Mouse (Mus musculus) kidney, embryonic 16.5 days (tissue): ENCODE measurements around the gene Pou5f1. TPM values are rescaled to one million over a fixed set of nuclear protein-coding genes. Genes with fewer than 3 reads are reported as not detected.
A peak's percentile ranks its signal among the peaks of the same experiment; 100 is the strongest.

Source experiments
- ATAC-seq: fragments of 200-750 bp; cut with Nextera tagmentation; 2 replicates; pipeline ENCODE4 v1.8.0; 2017; ENCODE audit warnings: moderate TSS enrichment; ENCODE audit not compliant: low FRiP score, low TSS enrichment
- H3K27ac ChIP-seq: fragments of 300-500 bp; sonication (generic); 2 replicates; pipeline ENCODE4 v1.5.1; 2014; ENCODE audit warnings: low read length
- H3K27me3 ChIP-seq: fragments of 300-500 bp; sonication (generic); 2 replicates; pipeline ENCODE4 v1.6.1; 2014; ENCODE audit warnings: low read length, control low read depth, mixed read lengths; ENCODE audit not compliant: insufficient read depth
- H3K36me3 ChIP-seq: fragments of 300-500 bp; sonication (generic); 2 replicates; pipeline ENCODE4 v1.6.1; 2014; ENCODE audit warnings: low read length, control low read depth, mixed read lengths; ENCODE audit not compliant: insufficient read depth
- H3K4me1 ChIP-seq: fragments of 300-500 bp; sonication (generic); 2 replicates; pipeline ENCODE4 v1.6.1; 2014; ENCODE audit warnings: low read length, control low read depth, mixed read lengths; ENCODE audit not compliant: insufficient read depth
- H3K4me2 ChIP-seq: fragments of 300-500 bp; sonication (generic); replicated peaks from 2 replicates; pipeline ENCODE4 v1.6.1; 2014; ENCODE audit warnings: low read depth, low read length
- H3K4me3 ChIP-seq: fragments of 300-500 bp; sonication (generic); 2 replicates; pipeline ENCODE4 v1.5.1; 2014; ENCODE audit warnings: mild to moderate bottlenecking, low read length
- H3K9ac ChIP-seq: fragments of 300-500 bp; sonication (generic); replicated peaks from 2 replicates; pipeline ENCODE4 v1.6.1; 2014; ENCODE audit warnings: low read length
- H3K9me3 ChIP-seq: fragments of 300-500 bp; sonication (generic); 2 replicates; pipeline ENCODE4 v1.6.1; 2016; ENCODE audit warnings: low read length, control low read depth
- WGBS: fragments of 180-500 bp; shearing (Covaris S2); extraction: QIAGEN DNeasy Blood & Tissue Kit; methylation state at CpG from one replicate; pipeline ENCODE4 v1.1.7; 2014; 5-methylcytosine and 5-hydroxymethylcytosine counted together
- polyA plus RNA-seq: library from polyadenylated mRNA; unstranded; fragments of >200 nt; fragmentation: Nextera tagmentation; extraction: Ambion mirVana; gene quantifications from 2 replicates; pipeline ENCODE4 v1.2.1, GENCODE M21; 2015

The Pou5f1 gene
- polyA plus RNA-seq, 1 experiment from 2014 or later: 0.19 TPM

DNA sequence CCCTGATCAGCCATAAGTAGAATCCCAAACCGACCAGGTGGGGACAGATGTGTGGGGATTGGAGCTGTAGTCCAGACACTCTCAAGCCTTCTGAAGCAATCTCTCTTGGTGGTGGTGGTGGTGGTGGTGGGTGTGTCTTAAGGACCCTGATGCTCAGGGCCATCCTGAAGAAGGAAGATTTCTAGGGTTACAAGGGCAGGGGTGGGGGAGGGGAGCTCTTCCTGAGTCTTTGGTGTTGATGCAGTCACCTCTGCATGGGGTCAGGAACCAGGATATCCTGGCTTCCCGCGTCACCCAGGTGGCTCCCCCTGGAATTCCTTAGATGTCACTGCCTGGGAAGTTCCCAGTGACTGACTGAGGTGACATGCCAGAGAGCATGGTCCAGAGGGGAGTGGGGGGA is 26.5 kb downstream of the Pou5f1 start:
- 10% methylated on average over 3 of the region's 3 CpGs for WGBS

DNA sequence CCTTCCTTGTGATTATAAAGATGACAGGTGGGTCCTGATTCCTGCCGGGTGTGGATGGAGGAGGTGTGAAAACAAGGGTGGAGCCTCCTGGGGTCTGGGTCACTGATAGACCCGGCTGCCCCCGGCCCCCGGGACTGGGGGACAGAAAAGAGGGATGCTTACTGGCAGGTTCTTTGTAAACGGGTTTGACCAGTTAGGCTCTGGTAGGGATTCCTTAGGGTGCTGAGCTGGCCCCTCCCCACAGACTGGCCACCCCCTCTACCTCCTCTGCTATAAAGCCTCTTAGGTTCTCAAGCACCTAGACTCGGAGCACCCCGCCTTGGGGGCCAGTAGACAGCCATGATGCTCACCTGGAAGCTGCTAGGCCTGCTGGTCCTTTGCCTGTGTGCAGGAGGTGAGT is 27.1 kb downstream of the Pou5f1 start, which contains the start of gene Psors1c2:
Gene Psors1c2 (plus strand): TSS at position 301 of the 400 bp plus-strand sequence.
- H3K27me3 ChIP-seq: no peaks in the 10 kb centered on the region
- no peak within 1 kb of the TSS for H3K4me3 ChIP-seq
- H3K27ac ChIP-seq: no peak within 1 kb of the TSS
- WGBS: 26% methylated on average over 7 of the region's 7 CpGs
- no peak for ATAC-seq
- H3K36me3 ChIP-seq: peaks cover 25% of the 10 kb centered on the region
- H3K9ac ChIP-seq: no peak within 1 kb of the TSS
- H3K9me3 ChIP-seq: no peaks in the 10 kb centered on the region
- H3K4me2 ChIP-seq: no peak within 1 kb of the TSS
- H3K4me1 ChIP-seq: peaks cover 6% of the 10 kb centered on the region; the same call in 1 of the 2 replicates

More for the DNA sequence above, 26.5 kb downstream of the Pou5f1 start:
- Histone ChIP-seq H3K9me3 (no peaks in the 10 kb centered on the region), H3K9ac (no peak overlapping the region), H3K4me2 (no peak overlapping the region), H3K27me3 (no peaks in the 10 kb centered on the region), H3K36me3 (peaks cover 27% of the 10 kb centered on the region), H3K4me3 (no peak overlapping the region), H3K27ac (no peak overlapping the region), H3K4me1 (peaks cover 6% of the 10 kb centered on the region; the same call in 1 of the 2 replicates)
- no peak for ATAC-seq

DNA sequence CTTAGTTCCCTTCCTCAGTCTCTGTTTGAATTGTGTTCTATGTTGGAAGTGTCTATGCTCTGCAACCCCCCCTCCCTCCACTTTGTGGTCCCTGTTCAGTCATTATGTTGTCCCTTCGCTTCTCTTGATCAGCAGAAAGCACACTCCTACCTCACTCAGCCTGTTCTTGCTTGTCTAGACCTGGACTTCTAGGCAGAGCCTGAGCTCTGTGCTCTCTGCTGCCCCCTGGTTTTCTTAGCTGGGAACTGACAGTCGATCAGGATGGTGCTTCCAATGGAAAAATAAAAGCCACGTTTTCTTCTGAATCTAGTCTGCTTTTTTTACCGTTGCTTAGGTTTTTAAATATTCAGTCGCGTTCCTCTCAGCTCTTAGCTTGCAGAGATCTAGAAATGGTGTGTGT is 28.5 kb downstream of the Pou5f1 start:
- Histone ChIP-seq H3K36me3 (peaks cover 12% of the 10 kb centered on the region; the same call in 1 of the 2 replicates), H3K4me2 (no peak overlapping the region), H3K9ac (no peak overlapping the region), H3K9me3 (no peaks in the 10 kb centered on the region), H3K4me1 (peaks cover 6% of the 10 kb centered on the region; the same call in 1 of the 2 replicates), H3K27ac (no peak overlapping the region), H3K27me3 (no peaks in the 10 kb centered on the region), H3K4me3 (no peak overlapping the region)
- WGBS: 9% methylated on average over 6 of the region's 6 CpGs
- peak; percentile 60 for ATAC-seq

DNA sequence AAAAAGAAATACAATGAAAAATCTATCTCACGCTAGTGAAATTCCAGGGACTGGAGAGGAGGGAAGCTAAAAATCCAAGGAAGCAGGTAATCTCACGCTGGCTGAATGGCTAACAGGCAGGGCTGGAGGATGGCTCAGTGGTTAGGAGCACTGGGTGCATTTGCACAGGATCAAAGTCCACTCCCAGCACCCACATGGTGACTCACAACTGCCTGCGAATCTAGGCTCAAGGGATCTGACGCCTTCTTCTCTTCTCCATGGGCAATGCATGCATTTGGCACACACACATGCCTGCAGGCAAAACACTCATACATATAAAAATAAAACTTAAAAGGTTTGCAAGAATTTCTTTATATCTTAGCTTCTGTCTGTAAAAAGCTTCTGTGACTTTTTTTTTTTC is 31.6 kb downstream of the Pou5f1 start:
- 85% methylated on average over 4 of the region's 4 CpGs for WGBS
- Histone ChIP-seq H3K4me2 (no peak overlapping the region), H3K27me3 (no peaks in the 10 kb centered on the region), H3K9ac (no peak overlapping the region), H3K4me1 (peaks cover 3% of the 10 kb centered on the region; the same call in 1 of the 2 replicates), H3K9me3 (no peaks in the 10 kb centered on the region), H3K36me3 (no peaks in the 10 kb centered on the region), H3K4me3 (no peak overlapping the region), H3K27ac (no peak overlapping the region)
- ATAC-seq: no peak

DNA sequence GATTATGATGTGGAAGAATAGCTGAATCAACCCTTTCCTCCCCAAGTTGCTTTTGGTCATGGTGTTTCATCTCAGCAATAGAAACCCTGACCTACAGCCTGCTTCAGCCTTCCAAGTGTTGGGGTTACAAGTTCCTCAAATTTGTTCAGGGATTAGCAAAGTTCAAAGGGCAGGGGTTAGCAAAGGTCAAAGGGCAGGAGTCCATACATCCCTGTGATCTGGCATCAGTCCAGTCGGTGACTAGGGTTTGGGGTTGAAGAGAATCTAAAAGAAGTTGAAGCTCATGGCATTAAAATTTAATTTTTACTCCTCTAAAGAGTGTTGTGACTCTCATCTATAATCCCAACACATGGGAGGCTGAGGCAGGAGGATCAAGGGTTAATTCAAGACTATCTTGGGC is 32.7 kb downstream of the Pou5f1 start:
- H3K27ac ChIP-seq: no peak overlapping the region
- H3K27me3 ChIP-seq: no peaks in the 10 kb centered on the region
- H3K36me3 ChIP-seq: no peaks in the 10 kb centered on the region
- 93% methylated on average over 1 of the region's 1 CpGs for WGBS
- no peaks in the 10 kb centered on the region for H3K9me3 ChIP-seq
- no peak overlapping the region for H3K4me3 ChIP-seq
- no peak overlapping the region for H3K4me2 ChIP-seq
- H3K4me1 ChIP-seq: no peaks in the 10 kb centered on the region
- no peak for ATAC-seq
- no peak overlapping the region for H3K9ac ChIP-seq

DNA sequence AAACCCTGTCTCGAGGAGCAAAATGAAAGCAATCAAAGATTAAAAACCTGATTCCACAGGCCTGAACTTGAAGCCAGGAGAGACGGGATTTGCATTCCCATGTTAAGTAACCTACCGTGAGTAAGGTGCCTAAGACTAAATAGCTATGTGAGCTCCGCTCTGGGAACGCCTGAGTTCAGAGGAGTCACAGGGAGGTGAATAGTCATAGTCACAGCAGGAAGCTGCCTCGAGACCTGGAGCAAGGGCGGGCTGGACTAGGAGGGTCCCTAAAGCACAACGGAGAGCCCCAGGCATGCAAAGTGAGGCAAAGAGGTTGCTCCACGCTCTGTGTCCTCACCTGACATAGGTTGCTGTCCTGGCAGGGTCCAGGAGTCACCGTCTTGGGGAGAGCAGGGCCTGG is 33.7 kb downstream of the Pou5f1 start:
- no peaks in the 10 kb centered on the region for H3K9me3 ChIP-seq
- ATAC-seq: no peak
- H3K27ac ChIP-seq: no peak overlapping the region
- 54% methylated on average over 10 of the region's 10 CpGs for WGBS
- no peaks in the 10 kb centered on the region for H3K27me3 ChIP-seq
- H3K9ac ChIP-seq: no peak overlapping the region
- no peaks in the 10 kb centered on the region for H3K4me1 ChIP-seq
- H3K4me2 ChIP-seq: no peak overlapping the region
- H3K36me3 ChIP-seq: no peaks in the 10 kb centered on the region
- no peak overlapping the region for H3K4me3 ChIP-seq

DNA sequence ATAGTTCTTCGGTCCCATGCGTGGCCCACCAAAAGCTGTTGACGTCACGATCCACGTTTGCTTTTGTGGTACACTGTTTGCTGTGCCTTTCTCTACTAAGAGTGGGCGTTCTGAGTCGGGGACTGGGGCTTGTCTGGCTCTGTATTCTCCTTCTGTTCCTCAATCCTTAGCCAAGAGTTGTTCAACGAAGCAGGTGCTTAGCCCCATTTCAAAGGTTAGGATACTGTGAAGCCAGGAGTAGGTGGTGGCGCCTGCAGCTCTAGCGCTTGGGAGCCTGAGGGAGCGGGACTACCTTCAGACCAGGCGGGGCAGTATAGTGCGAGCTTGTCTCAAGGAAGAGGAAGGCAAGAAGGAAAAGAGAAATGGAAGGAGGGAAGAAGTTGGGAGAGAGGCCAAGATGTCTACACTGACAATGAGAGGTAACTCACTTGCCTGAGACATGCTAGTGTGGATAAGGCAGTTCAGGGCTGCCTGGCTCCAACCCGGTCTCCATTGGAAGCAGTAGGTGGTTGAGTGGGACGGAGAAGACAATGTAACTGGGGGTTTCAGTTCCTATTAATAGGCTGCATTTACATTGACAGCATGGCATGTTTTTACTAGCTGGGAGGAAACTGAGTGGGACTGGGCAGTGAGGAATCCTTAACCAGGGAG is 37.1 kb downstream of the Pou5f1 start:
- WGBS: 85% methylated on average over 15 of the region's 15 CpGs
- Histone ChIP-seq H3K27ac (no peak overlapping the region), H3K4me2 (no peak overlapping the region), H3K9ac (no peak overlapping the region), H3K36me3 (no peaks in the 10 kb centered on the region), H3K4me1 (0 out of 2 replicates have a peak, but pooled peaks cover 5% of the 10 kb centered on the region), H3K9me3 (no peaks in the 10 kb centered on the region), H3K27me3 (no peaks in the 10 kb centered on the region), H3K4me3 (no peak overlapping the region)
- no peak for ATAC-seq

DNA sequence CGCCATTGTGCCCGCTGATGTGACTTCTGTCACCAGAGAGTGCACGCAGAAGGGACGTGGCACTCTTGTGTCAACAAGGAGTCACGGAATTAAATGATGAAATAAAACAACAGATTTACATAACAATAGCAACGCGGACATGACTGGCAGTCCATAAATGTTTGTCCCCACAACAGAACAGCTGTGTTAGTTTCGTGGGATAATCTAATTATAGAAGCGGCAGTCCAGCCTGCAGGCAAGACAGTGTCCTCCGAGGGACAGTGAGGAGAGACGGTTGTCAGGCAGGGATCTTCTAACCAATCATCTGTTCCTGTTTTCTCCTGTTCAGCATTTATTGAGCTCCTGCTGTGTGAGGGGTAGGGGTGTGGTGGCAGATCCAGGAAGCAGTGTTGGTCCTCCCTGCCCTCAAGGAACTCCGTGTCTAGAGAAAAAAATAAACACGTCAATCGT is 37.6 kb downstream of the Pou5f1 start:
- H3K27ac ChIP-seq: no peak overlapping the region
- ATAC-seq: no peak
- H3K36me3 ChIP-seq: no peaks in the 10 kb centered on the region
- WGBS: 59% methylated on average over 14 of the region's 14 CpGs
- H3K4me2 ChIP-seq: no peak overlapping the region
- no peak overlapping the region for H3K4me3 ChIP-seq
- H3K9ac ChIP-seq: no peak overlapping the region
- H3K27me3 ChIP-seq: no peaks in the 10 kb centered on the region
- H3K9me3 ChIP-seq: no peaks in the 10 kb centered on the region
- H3K4me1 ChIP-seq: 0 out of 2 replicates have a peak, but pooled peaks cover 5% of the 10 kb centered on the region

DNA sequence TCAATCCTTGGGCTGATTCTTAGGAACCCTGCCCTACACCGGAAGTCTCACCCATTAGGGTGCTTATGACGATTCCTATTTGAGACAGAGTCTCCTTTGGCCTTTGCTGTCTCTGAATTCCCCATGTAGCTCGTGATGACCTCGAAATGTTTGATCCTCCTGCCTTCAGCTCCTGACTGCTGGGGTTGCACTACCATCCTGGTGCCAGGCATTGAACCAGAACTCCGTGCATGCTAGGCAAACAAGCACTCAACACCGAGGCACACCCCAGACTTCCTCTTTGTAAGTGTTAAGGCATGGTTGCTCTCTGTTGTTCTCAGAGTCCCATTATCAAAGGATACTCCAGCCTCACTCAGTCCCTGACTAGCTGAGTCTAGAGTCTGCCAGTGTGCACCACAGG is 38.2 kb downstream of the Pou5f1 start:
- H3K9ac ChIP-seq: no peak overlapping the region
- H3K4me2 ChIP-seq: no peak overlapping the region
- H3K36me3 ChIP-seq: no peaks in the 10 kb centered on the region
- H3K27me3 ChIP-seq: no peaks in the 10 kb centered on the region
- no peak overlapping the region for H3K4me3 ChIP-seq
- ATAC-seq: no peak
- H3K4me1 ChIP-seq: 0 out of 2 replicates have a peak, but pooled peaks cover 5% of the 10 kb centered on the region
- no peak overlapping the region for H3K27ac ChIP-seq
- 74% methylated on average over 6 of the region's 6 CpGs for WGBS
- H3K9me3 ChIP-seq: no peaks in the 10 kb centered on the region

DNA sequence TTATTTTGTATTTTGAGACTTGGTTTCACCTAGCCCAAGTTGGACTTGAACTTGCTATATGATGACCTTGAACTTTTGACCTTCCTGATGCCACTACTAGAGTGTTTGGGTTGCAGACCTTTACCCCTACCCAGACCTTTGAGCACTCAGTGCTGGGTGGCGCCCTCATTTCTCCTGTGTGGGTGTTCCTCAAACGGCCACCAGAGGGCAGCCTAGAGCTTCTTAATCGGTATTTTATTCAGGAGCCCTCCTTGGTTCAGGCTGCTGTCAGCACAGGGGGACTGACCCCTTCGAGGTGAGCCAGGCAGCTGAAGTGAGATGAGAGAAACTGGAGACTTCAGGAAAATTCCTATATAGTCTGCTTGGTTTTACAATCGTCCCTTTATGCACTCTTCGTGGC is 38.9 kb downstream of the Pou5f1 start:
- H3K4me2 ChIP-seq: no peak overlapping the region
- no peaks in the 10 kb centered on the region for H3K36me3 ChIP-seq
- H3K4me3 ChIP-seq: no peak overlapping the region
- peak; percentile 40; the same call in 1 of the 2 replicates for ATAC-seq
- H3K27me3 ChIP-seq: no peaks in the 10 kb centered on the region
- H3K9ac ChIP-seq: no peak overlapping the region
- H3K27ac ChIP-seq: no peak overlapping the region
- no peaks in the 10 kb centered on the region for H3K9me3 ChIP-seq
- WGBS: 39% methylated on average over 6 of the region's 6 CpGs
- H3K4me1 ChIP-seq: peaks cover 10% of the 10 kb centered on the region
